Mouse (Mus musculus) thymus, postnatal 14 days (tissue): Measurements from ENCODE around the gene Rpl39.
"Not testable (repeated sequence)": the region's sequence is repeated elsewhere in the genome, so short reads cannot be mapped to it uniquely, and the experiment has no call there.

ENCODE experiments used
- DNase-seq: peaks from one replicate; pipeline ENCODE4 v3.0.0; 2021

Rpl39 gene

GRCm38 (mm10) chrX:37084927-37085660, at the start of gene Rpl39:
Rpl39 (minus strand) TSS chrX:37085402.
- DNase-seq, result peak; percentile 89

GRCm38 (mm10) chrX:37126671-37127358, 41.6 kb upstream of the Rpl39 start, which contains the start of gene Nkap:
Nkap (plus strand) TSS chrX:37126795.
- peak; percentile 77 for DNase-seq

GRCm38 (mm10) chrX:37125511-37125910, 40.3 kb upstream of the Rpl39 start:
- no peak for DNase-seq

- DNase-seq, result no peak
Observed at GRCm38 (mm10) chrX:37120212-37120611, 35.0 kb upstream of the Rpl39 start.

- DNase-seq, result no peak
Observed at GRCm38 (mm10) chrX:37119585-37119984, 34.4 kb upstream of the Rpl39 start.

GRCm38 (mm10) chrX:37117085-37117484, 31.9 kb upstream of the Rpl39 start:
- no peak for DNase-seq

- no peak for DNase-seq
Observed at GRCm38 (mm10) chrX:37110881-37111193, 25.6 kb upstream of the Rpl39 start.

- DNase-seq, result peak; percentile 93
Observed at GRCm38 (mm10) chrX:37110193-37110880, 25.1 kb upstream of the Rpl39 start, which contains the start of gene Upf3b. Upf3b (minus strand) TSS chrX:37110322.

GRCm38 (mm10) chrX:37109526-37110192, 24.5 kb upstream of the Rpl39 start:
- DNase-seq, result no peak

- DNase-seq, result no peak
Observed at GRCm38 (mm10) chrX:37103826-37104225, 18.6 kb upstream of the Rpl39 start.

- DNase-seq, result no peak
Observed at GRCm38 (mm10) chrX:37098681-37099080, 13.5 kb upstream of the Rpl39 start.

GRCm38 (mm10) chrX:37095106-37095768, 10.0 kb upstream of the Rpl39 start:
- DNase-seq, result no peak

GRCm38 (mm10) chrX:37091457-37091856, 6.3 kb upstream of the Rpl39 start:
- DNase-seq, result no peak

- DNase-seq, result no peak
Observed at GRCm38 (mm10) chrX:37088778-37089177, 3.6 kb upstream of the Rpl39 start.

- no peak for DNase-seq
Observed at GRCm38 (mm10) chrX:37085665-37086064, 463 bp upstream of the Rpl39 start.

GRCm38 (mm10) chrX:37084318-37084926, 780 bp downstream of the Rpl39 start:
- DNase-seq, result no peak

GRCm38 (mm10) chrX:37081194-37081593, 4.0 kb downstream of the Rpl39 start:
- no peak for DNase-seq

- not testable (repeated sequence) for DNase-seq
Observed at GRCm38 (mm10) chrX:37080345-37080744, 4.9 kb downstream of the Rpl39 start.

- no peak for DNase-seq
Observed at GRCm38 (mm10) chrX:37076651-37077050, 8.6 kb downstream of the Rpl39 start.

GRCm38 (mm10) chrX:37074262-37074892, 10.8 kb downstream of the Rpl39 start:
- DNase-seq, result peak; percentile 61

- no peak for DNase-seq
Observed at GRCm38 (mm10) chrX:37068766-37069165, 16.4 kb downstream of the Rpl39 start.

- DNase-seq, result no peak
Observed at GRCm38 (mm10) chrX:37067299-37067698, 17.9 kb downstream of the Rpl39 start.
